Mouse (Mus musculus) c-Kit-positive CD71-positive TER-119-negative erythroid progenitor cells, embryonic 14.5 days (primary cell): ENCODE data around the gene Lmx1a.

Experiments
- DNase-seq: peaks from one replicate; pipeline ENCODE4 v3.0.0-alpha.2; 2013; ENCODE audit warnings: low read depth

The Lmx1a gene

DNA sequence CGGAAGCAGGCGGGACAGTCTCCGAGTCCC lies at the start of gene Lmx1a:
Gene Lmx1a (plus strand): TSS at position 6 of the 30 bp plus-strand sequence.
- no peak for DNase-seq

DNA sequence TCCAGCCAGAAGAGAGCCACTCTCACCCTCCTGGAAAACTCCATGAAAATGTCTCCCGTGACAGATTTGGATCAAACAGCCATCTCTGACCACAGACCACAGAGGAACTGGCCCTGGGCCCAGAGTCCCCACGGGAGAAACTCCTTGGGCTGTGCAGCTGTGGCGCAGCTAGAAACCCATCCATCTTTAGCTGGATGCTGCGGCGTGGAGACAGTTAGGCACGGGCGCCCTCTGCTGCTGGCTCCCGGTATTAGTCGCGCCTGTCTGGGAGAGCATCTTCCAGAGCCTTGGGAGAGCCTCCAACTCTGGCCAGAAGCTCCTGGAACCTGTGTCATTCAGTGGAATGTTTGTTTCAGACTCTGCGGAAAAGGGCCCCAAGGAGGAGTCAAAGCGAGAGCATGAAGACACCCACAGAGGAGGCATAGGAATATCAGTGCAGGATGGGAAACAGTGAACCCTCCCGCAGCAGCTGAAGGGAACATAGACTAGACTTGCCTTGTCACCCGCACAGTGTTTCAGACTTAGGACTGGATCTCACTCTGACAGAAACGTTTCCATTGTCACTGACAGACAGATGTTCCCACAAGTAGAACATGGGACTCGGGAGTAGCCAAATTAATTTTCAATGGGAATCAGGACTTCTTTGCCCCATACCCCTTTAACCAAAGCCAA lies 44.0 kb upstream of the Lmx1a start:
- DNase-seq, result peak; percentile 22

DNA sequence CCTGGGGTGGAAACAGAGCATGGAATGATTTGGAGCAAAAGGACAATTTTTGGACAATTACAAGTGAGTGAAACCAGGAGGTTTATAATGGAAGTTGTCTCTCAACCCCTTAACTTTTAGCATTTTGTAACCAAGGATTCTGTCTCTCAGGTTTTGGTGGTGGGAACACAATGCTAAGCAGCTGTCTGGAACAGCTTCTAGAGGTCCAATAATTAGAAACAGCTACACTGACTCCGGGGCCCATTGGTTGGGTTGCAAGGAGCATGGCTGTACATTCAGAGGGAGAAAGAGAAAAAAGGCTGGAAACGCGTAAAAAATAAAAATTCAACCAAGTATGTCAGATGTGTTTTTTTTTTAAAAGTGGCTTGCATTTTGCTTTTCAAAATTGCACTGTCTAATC lies 40.4 kb upstream of the Lmx1a start:
- DNase-seq, result no peak

- no peak for DNase-seq
These were observed 39.9 kb upstream of the Lmx1a start for GRCm38 (mm10) chr1:167649122-167649633.

- DNase-seq, result no peak
These were observed 36.7 kb upstream of the Lmx1a start for GRCm38 (mm10) chr1:167652336-167652735.

DNA sequence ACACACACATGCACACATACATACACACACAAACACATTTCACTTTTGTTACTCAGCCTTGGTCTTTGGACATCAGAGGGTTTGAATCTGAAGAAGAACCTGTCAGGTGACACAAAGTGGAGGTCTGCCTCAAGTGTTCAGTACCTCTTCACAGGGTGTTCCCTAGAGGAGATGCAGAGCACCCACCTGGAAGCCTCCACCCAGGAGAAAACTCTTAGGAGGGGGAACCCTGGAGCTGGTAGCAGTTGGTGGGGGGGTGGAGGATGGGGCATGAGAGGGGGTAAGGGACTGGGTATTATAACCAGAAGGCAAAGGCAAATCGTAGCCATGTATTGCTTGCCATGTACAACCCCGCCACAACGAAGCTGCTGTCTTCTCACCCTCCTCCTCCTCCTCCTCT lies 30.0 kb upstream of the Lmx1a start:
- no peak for DNase-seq

DNA sequence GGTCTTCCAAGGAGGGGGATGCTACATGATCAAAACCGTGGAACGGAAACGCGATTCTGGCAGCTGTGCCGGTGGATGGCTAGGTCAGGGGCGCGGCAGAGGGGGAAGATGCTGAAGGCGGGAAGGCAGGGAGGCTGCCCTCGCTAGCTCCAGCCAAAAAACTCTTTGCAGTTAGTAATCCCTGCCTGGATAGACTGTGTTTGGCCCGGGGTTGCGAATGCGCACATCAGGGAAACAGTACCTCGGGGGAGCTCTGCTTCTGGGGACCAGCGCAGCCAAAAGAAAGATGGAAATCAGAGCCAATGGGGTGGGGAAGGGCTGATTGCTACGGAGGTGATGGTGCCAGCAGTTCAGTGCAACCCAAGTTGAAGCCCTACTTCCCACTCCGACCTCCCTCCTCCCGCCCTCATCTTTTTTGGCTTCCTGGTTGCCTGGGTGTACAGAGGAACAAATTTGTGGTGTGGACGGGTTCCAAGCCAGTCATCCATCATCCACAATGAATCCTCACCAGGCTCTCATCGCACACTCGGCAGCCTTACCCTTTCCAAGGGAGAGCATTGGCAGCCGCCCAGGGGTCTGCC lies 28.4 kb upstream of the Lmx1a start:
- no peak for DNase-seq

- DNase-seq, result no peak
These were observed 27.9 kb upstream of the Lmx1a start for GRCm38 (mm10) chr1:167661123-167661522.

DNA sequence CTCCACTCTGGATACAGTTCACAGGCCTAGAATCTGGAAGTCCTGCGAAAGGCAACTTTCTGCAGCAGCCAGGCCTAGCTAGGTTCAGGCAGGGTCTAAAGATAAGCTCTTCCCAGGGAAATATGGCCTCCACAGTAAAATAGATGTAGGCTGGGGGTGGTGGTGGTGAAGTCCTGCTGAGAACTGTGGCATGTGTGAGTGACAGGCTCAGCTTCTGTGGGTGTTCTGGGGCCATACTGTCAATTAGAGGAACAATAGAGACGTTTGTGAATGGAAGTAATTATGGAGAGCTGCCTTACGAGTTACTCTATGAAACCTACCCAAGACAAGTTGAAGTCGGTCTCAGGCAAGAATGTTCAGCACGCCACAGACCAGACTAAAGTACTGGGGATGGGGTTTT lies 25.9 kb upstream of the Lmx1a start:
- DNase-seq, result no peak

GRCm38 (mm10) chr1:167669796-167670195 lies 19.2 kb upstream of the Lmx1a start:
- DNase-seq, result peak; percentile 17

DNA sequence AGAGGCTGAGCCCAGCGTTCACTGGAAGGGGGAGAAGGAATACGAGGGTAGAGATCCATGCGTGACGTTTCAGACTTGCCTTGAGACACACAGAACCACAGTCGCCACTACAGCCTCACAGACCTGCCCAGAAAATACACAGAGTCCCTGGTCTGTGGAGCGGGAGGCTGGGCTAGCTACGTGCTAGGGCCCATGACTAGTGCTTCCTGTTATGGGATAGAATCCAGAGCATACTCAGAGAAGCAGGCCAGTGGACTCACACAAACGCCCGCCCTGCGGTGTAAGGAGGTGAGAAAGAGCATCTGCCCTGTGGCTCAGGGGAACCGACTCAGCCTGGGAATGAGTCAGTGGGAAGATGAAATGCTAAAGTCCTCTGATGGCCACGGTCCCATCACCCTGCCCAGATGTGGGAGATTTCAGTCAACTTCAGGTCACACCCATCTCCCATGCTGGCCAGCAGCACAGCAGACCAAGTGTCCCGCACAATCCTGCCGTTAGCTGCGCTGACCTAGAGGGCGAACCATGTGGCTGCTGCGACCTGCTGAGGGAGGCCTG lies 16.5 kb upstream of the Lmx1a start:
- DNase-seq, result no peak

DNA sequence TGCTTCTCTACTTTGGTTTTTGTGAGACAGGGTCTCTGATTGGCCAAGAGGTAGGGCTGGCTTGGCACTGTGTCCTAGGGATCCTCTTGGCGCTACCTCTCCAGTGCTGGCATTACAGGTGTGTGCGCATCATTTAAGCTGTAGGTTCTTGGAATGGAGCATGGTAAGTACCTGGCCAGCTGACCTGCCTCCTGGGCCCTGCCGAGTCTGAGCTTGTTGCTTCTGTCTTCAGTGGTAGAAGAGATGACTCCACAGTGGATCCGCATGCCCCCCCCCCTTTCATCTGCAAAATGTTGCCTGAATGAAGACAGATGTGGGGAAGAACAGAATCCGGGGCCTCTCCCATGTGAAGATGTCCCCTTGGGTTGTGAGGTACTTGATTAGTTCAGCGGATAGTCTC lies 10.0 kb upstream of the Lmx1a start:
- no peak for DNase-seq

- no peak for DNase-seq
These were observed 1.1 kb upstream of the Lmx1a start for GRCm38 (mm10) chr1:167688001-167688346.

GRCm38 (mm10) chr1:167688347-167689231 lies 448 bp upstream of the Lmx1a start:
- DNase-seq, result no peak

GRCm38 (mm10) chr1:167689262-167690137 lies 463 bp downstream of the Lmx1a start:
- no peak for DNase-seq

- no peak for DNase-seq
These were observed 1.2 kb downstream of the Lmx1a start for GRCm38 (mm10) chr1:167690138-167690710.

GRCm38 (mm10) chr1:167690716-167691550 lies 1.9 kb downstream of the Lmx1a start:
- DNase-seq, result no peak

DNA sequence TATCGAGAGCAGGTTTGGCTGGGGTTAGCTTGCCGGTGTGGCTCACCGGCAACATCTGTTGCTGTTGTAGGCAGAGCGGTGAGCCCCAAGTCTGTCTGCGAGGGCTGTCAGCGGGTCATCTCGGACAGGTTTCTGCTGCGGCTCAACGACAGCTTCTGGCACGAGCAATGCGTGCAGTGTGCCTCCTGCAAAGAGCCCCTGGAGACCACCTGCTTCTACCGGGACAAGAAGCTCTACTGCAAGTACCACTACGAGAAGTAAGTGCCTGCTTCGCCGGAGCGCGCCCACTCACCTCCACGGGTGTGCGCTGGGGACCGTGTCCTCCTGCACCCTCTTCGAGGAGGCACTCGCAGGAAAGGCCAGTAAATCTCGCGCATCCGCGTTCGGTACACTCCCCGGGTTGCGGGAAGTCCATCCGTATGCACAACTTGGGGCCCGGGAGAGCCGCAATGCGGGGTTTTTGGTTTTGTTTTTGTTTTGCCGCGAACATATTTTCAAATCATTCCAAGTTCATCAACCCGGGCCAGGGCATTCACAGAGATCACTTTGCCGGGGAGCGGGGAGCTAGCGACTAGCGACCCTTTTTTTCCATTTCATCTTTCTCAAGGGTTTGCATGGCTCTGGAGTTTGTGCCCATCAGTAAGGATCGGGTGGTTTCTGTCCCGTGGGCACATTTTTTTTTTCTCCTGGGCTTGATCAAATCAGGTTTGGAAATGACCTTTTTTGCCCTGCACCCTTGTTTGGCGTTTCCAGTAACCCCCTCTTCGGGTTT lies 3.1 kb downstream of the Lmx1a start:
- DNase-seq, result no peak

- DNase-seq, result no peak
These were observed 3.6 kb downstream of the Lmx1a start for GRCm38 (mm10) chr1:167692683-167693045.

- DNase-seq, result no peak
These were observed 4.6 kb downstream of the Lmx1a start for GRCm38 (mm10) chr1:167693499-167694240.
